Mouse (Mus musculus) embryonic facial prominence, embryonic 11.5 days (tissue): ENCODE results near the gene Pcca. TPM values are rescaled to one million over a fixed set of nuclear protein-coding genes. Genes with fewer than 3 reads are reported as not detected.

ENCODE experiments used
- ATAC-seq: fragments of 200-750 bp; cut with Nextera tagmentation; replicated peaks from 2 replicates; pipeline ENCODE4 v1.8.0; 2017; ENCODE audit warnings: low read depth; ENCODE audit not compliant: insufficient number of reproducible peaks, low FRiP score, low TSS enrichment
- DNase-seq: peaks from one replicate; pipeline ENCODE4 v3.0.0-alpha.2; 2015; ENCODE audit warnings: low spot score
- H3K27ac ChIP-seq: fragments of 300-500 bp; sonication (generic); replicated peaks from 2 replicates; pipeline ENCODE4 v1.5.1; 2014; ENCODE audit warnings: mild to moderate bottlenecking, low read depth, low read length, control low read depth
- H3K27me3 ChIP-seq: fragments of 300-500 bp; sonication (generic); 2 replicates; pipeline ENCODE4 v1.6.1; 2014; ENCODE audit warnings: mild to moderate bottlenecking, low read length, moderate library complexity, mixed read lengths; ENCODE audit not compliant: control insufficient read depth, insufficient read depth
- H3K36me3 ChIP-seq: fragments of 300-500 bp; sonication (generic); replicated peaks from 2 replicates; pipeline ENCODE4 v1.6.1; 2014; ENCODE audit warnings: low read depth, mild to moderate bottlenecking, low read length, moderate library complexity, mixed read lengths; ENCODE audit not compliant: control insufficient read depth, insufficient read depth
- H3K4me1 ChIP-seq: fragments of 300-500 bp; sonication (generic); 2 replicates; pipeline ENCODE4 v1.6.1; 2014; ENCODE audit warnings: low read length, mixed read lengths; ENCODE audit not compliant: control insufficient read depth, insufficient read depth
- H3K4me2 ChIP-seq: fragments of 300-500 bp; sonication (generic); 2 replicates; pipeline ENCODE4 v1.6.1; 2014; ENCODE audit warnings: low read depth, mild to moderate bottlenecking, control low read depth, low read length, moderate library complexity
- H3K4me3 ChIP-seq: fragments of 300-500 bp; sonication (generic); 2 replicates; pipeline ENCODE4 v1.5.1; 2014; ENCODE audit warnings: low read depth, low read length, control low read depth
- H3K9ac ChIP-seq: fragments of 300-500 bp; sonication (generic); replicated peaks from 2 replicates; pipeline ENCODE4 v1.6.1; 2014; ENCODE audit warnings: mild to moderate bottlenecking, control low read depth, low read length
- H3K9me3 ChIP-seq: fragments of 300-500 bp; sonication (generic); replicated peaks from 2 replicates; pipeline ENCODE4 v1.6.1; 2016; ENCODE audit warnings: mild to moderate bottlenecking, low read length, inconsistent platforms, mixed read lengths; ENCODE audit not compliant: control insufficient read depth
- WGBS: fragments of 180-500 bp; shearing (Covaris S2); extraction: QIAGEN DNeasy Blood & Tissue Kit; methylation state at CpG from one replicate; pipeline ENCODE4 v1.1.7; 2014; 5-methylcytosine and 5-hydroxymethylcytosine counted together
- polyA plus RNA-seq: library from polyadenylated mRNA; unstranded; fragments of >200 nt; fragmentation: Nextera tagmentation; extraction: Ambion mirVana; gene quantifications from 2 replicates; pipeline ENCODE4 v1.2.1, GENCODE M21; 2014

The Pcca gene
- polyA plus RNA-seq, 1 experiment from 2014 or later = 35.3 TPM

DNA sequence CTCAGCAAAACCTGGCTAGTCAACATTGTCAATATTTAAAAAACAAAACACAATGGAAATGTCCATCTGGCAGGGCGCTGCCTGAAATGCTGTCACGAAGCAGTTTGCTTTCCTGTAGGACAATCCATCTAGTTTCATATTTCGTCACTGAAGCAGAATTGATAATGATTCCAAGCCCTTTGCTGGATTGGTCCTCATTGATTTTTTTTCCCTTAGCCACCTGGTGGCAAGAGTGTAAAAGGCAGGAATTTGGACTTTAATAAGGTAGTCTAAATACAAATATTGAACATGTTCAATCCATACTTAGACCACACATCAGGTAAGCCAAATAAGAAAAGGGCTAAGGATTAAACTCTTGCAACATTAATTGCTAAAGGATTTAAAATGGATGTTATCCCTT lies 367.1 kb downstream of the Pcca start:
- Histone ChIP-seq H3K27ac (no peak overlapping the region), H3K36me3 (no peaks in the 10 kb centered on the region), H3K4me2 (no peak overlapping the region), H3K9me3 (no peaks in the 10 kb centered on the region), H3K4me3 (no peak overlapping the region), H3K9ac (no peak overlapping the region), H3K4me1 (no peaks in the 10 kb centered on the region), H3K27me3 (no peaks in the 10 kb centered on the region)
- DNase-seq (no peak), ATAC-seq (no peak)
- 68% methylated on average over 3 of the region's 3 CpGs for WGBS

DNA sequence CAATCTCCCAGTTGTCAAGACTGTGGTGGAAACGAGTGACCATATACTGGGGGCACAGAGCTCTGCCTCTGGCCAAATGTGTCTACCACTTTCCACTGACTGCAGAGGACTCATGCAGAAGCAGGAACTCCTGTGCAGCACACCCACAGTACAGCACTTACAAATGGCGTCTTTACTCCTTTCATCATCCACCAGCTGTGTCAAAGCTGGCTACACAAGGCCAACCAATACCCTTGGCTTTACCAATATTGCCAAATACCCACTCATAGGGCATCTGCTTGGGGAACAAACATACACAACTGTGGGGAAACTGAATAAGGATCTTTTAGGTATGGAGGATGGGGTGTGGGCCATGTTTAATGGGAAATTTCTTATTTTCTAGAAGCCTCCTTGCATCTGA lies 367.6 kb downstream of the Pcca start:
- no peak overlapping the region for H3K27ac ChIP-seq
- DNase-seq (no peak), ATAC-seq (no peak)
- H3K4me1 ChIP-seq = no peaks in the 10 kb centered on the region
- H3K9me3 ChIP-seq = no peaks in the 10 kb centered on the region
- no peaks in the 10 kb centered on the region for H3K27me3 ChIP-seq
- WGBS = 85% methylated on average over 2 of the region's 2 CpGs
- no peak overlapping the region for H3K9ac ChIP-seq
- no peaks in the 10 kb centered on the region for H3K36me3 ChIP-seq
- no peak overlapping the region for H3K4me2 ChIP-seq
- H3K4me3 ChIP-seq = no peak overlapping the region

DNA sequence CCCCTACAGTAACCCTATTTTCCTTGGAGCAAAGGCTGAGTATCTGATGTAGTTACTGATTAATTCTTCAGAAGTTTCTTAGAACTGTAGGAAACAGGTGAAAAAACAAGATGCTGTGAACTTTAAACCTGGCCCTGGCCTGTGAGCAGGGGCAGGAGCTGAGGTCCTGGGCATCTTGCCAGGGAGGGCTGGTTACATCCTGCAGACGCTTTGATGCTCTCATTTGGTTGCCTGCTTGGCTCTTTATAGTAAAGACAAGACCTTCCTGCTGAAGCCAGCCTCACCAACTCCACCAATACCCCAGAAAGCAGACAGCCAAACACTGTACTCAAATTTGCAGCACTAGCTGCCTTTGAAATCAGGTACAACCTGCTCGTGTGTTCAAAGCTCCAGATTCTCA lies 368.0 kb downstream of the Pcca start:
- Histone ChIP-seq H3K27me3 (no peaks in the 10 kb centered on the region), H3K9me3 (no peaks in the 10 kb centered on the region), H3K27ac (no peak overlapping the region), H3K4me1 (no peaks in the 10 kb centered on the region), H3K4me3 (no peak overlapping the region), H3K4me2 (no peak overlapping the region), H3K36me3 (no peaks in the 10 kb centered on the region), H3K9ac (no peak overlapping the region)
- ATAC-seq (no peak), DNase-seq (no peak)
- 84% methylated on average over 2 of the region's 2 CpGs for WGBS

DNA sequence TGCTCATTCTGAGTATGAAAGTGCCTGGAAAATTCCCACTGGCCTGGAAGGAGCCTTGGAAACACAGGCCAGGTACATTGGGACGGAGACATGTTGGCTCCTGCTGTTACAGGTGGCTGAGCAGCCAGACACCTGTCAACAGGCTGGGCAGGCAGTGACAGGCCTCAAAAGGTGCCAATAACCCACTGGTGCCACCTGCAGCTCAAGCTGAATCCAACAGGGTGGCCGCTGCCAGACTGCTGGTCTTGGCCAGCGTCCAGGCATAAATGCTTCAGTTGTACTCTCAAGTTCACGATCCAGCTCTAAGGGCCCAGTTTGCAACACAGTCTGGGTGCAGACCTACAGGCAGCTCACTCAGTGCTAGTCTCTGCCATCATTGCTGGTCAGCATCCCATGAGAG lies 368.8 kb downstream of the Pcca start:
- no peak for DNase-seq
- H3K4me3 ChIP-seq = no peak overlapping the region
- no peaks in the 10 kb centered on the region for H3K27me3 ChIP-seq
- WGBS = 85% methylated on average over 4 of the region's 4 CpGs
- H3K36me3 ChIP-seq = no peaks in the 10 kb centered on the region
- no peak overlapping the region for H3K4me2 ChIP-seq
- no peaks in the 10 kb centered on the region for H3K9me3 ChIP-seq
- ATAC-seq = no peak
- no peak overlapping the region for H3K27ac ChIP-seq
- H3K9ac ChIP-seq = no peak overlapping the region
- H3K4me1 ChIP-seq = no peaks in the 10 kb centered on the region

DNA sequence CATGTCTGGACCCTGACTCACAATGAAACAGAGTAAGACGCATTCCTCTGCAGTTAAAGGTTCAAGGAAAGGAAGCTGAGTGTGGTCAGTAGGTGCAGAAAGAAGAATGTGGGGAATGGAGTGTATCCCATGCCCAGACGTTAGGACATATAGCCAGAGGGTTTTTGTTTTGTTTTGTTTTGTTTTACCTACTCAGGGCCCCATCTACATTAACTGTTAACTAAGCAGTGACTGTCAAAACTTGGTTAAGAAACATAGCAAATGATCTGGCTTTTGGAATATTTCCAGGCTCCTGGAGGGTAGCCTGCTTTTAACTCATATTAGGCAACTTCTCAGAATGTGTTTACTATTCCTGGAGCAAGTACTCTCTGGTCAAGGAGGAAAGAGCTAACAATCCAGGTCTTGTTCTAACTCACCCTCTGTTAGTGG lies 369.8 kb downstream of the Pcca start:
- H3K4me1 ChIP-seq = no peaks in the 10 kb centered on the region
- H3K4me2 ChIP-seq = no peak overlapping the region
- no peaks in the 10 kb centered on the region for H3K36me3 ChIP-seq
- H3K9ac ChIP-seq = no peak overlapping the region
- no peaks in the 10 kb centered on the region for H3K9me3 ChIP-seq
- H3K27me3 ChIP-seq = no peaks in the 10 kb centered on the region
- no peak for DNase-seq
- no peak for ATAC-seq
- H3K27ac ChIP-seq = no peak overlapping the region
- 45% methylated on average over 2 of the region's 2 CpGs for WGBS
- no peak overlapping the region for H3K4me3 ChIP-seq

DNA sequence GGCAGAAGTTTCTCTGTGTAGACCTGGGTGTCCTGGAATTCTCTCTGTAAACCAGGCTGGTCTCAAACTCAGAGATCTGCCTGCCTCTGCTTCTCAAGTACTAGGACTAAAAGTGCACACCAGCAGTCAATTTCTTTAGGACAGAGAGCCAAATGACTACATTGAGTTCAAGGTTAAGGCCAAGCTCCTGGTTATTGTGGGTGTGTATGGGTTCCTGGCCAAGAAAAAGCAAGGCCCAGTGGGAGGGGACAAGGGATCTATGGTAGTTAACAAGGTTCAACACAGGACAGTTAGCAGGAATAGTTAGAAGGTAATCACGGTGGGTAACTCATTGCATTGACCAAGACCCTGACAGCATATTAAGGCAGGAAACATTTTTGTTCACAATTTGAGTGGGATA lies 370.9 kb downstream of the Pcca start:
- DNase-seq (no peak), ATAC-seq (no peak)
- no peak overlapping the region for H3K4me2 ChIP-seq
- no peaks in the 10 kb centered on the region for H3K4me1 ChIP-seq
- no peaks in the 10 kb centered on the region for H3K27me3 ChIP-seq
- whole genome bisulfite sequencing = 93% methylated on average over 1 of the region's 1 CpGs
- H3K27ac ChIP-seq = no peak overlapping the region
- H3K36me3 ChIP-seq = no peaks in the 10 kb centered on the region
- no peaks in the 10 kb centered on the region for H3K9me3 ChIP-seq
- no peak overlapping the region for H3K4me3 ChIP-seq
- no peak overlapping the region for H3K9ac ChIP-seq

DNA sequence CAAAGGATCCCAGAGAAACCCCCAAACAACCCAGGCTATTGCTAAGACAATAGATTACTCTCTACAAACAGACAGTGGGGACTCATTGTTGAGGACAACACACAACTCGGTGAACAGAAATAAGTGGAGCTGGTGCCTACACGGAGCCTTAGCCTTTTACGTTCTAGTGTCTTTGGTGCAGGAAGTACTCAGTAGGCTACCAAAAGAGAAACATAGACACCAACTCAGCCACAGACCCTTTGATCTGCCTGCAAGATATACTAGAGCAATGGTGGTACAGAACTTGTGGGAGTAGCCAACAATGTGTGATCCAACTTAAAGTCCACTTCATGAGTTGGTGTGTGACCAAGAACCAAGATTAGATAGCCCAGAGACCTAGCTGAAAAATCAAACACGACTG lies 374.0 kb downstream of the Pcca start:
- no peak for ATAC-seq
- 93% methylated on average over 4 of the region's 4 CpGs for WGBS
- no peak overlapping the region for H3K27ac ChIP-seq
- H3K27me3 ChIP-seq = no peaks in the 10 kb centered on the region
- H3K9me3 ChIP-seq = no peaks in the 10 kb centered on the region
- no peak for DNase-seq
- no peaks in the 10 kb centered on the region; the same call in 1 of the 2 replicates for H3K4me1 ChIP-seq
- no peak overlapping the region for H3K4me3 ChIP-seq
- no peak overlapping the region for H3K4me2 ChIP-seq
- H3K36me3 ChIP-seq = no peaks in the 10 kb centered on the region
- no peak overlapping the region for H3K9ac ChIP-seq

DNA sequence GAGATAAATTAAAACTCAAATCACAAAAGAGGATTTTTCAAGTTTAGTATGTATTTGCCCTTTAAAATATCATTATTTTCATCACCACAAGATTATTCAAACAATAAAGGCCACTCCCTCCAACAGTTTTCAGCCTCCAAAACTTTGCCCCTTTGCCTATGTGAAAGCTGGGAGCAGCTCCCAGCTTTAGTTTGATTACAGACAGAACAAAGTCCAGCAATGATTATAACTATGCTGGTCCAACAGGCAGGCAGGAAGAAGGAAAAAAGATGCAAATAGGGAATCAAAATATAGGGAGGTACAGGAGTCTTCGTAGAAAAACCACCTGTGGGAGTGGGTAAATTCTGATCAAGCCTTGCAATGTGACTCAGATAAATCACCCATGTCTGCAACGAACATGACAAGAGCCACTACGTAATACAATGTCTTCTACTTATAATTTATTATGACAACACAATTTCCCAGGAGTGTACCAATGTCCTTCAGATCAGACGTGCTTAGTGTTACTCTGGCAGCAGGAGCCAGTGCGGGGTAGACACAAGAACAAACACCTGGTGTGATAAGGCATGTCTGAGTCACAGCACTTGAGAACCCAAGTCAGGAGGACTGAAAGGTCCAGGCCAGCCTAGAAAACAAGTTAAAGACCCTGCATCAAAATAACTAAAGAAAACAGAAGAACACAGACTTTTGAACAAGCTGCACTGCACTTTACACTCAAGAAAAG lies 375.4 kb downstream of the Pcca start:
- Histone ChIP-seq H3K4me2 (no peak overlapping the region), H3K36me3 (no peaks in the 10 kb centered on the region), H3K4me3 (no peak overlapping the region), H3K27ac (no peak overlapping the region), H3K27me3 (no peaks in the 10 kb centered on the region), H3K9me3 (no peaks in the 10 kb centered on the region), H3K9ac (no peak overlapping the region), H3K4me1 (no peaks in the 10 kb centered on the region; the same call in 1 of the 2 replicates)
- ATAC-seq = no peak
- no peak for DNase-seq
- 81% methylated on average over 5 of the region's 5 CpGs for WGBS
